Mouse (Mus musculus) neural tube, embryonic 13.5 days (tissue): ENCODE results near the gene Ccdc148. TPM values are rescaled to one million over a fixed set of nuclear protein-coding genes. Genes with fewer than 3 reads are reported as not detected.
A peak's percentile ranks its signal among the peaks of the same experiment; 100 is the strongest.

Experiments used
- ATAC-seq: fragments of 200-750 bp; cut with Nextera tagmentation; 2 replicates; pipeline ENCODE4 v1.8.0; 2017; ENCODE audit warnings: low read depth, mild to moderate bottlenecking, moderate TSS enrichment, moderate library complexity
- H3K27ac ChIP-seq: fragments of 300-500 bp; sonication (generic); replicated peaks from 2 replicates; pipeline ENCODE4 v1.5.1; 2015; ENCODE audit warnings: moderate library complexity, mild to moderate bottlenecking, inconsistent platforms
- H3K27me3 ChIP-seq: fragments of 300-500 bp; sonication (generic); 2 replicates; pipeline ENCODE4 v1.6.1; 2015; ENCODE audit warnings: mild to moderate bottlenecking, inconsistent platforms
- H3K36me3 ChIP-seq: fragments of 300-500 bp; sonication (generic); 2 replicates; pipeline ENCODE4 v1.6.1; 2015; ENCODE audit warnings: mild to moderate bottlenecking, inconsistent platforms
- H3K4me1 ChIP-seq: fragments of 300-500 bp; sonication (generic); replicated peaks from 2 replicates; pipeline ENCODE4 v1.6.1; 2015; ENCODE audit warnings: inconsistent platforms
- H3K4me2 ChIP-seq: fragments of 300-500 bp; sonication (generic); 2 replicates; pipeline ENCODE4 v1.6.1; 2015; ENCODE audit warnings: inconsistent platforms, mild to moderate bottlenecking, moderate library complexity
- H3K4me3 ChIP-seq: fragments of 300-500 bp; sonication (generic); 2 replicates; pipeline ENCODE4 v1.5.1; 2015; ENCODE audit warnings: mild to moderate bottlenecking, inconsistent platforms
- H3K9ac ChIP-seq: fragments of 300-500 bp; sonication (generic); 2 replicates; pipeline ENCODE4 v1.6.1; 2015; ENCODE audit warnings: moderate library complexity, mild to moderate bottlenecking, inconsistent platforms
- H3K9me3 ChIP-seq: fragments of 300-500 bp; sonication (generic); 2 replicates; pipeline ENCODE4 v1.6.1; 2016; ENCODE audit warnings: inconsistent platforms
- WGBS: fragments of 180-500 bp; shearing (Covaris S2); methylation state at CpG from one replicate; pipeline ENCODE4 v1.1.7; 2015; 5-methylcytosine and 5-hydroxymethylcytosine counted together
- polyA plus RNA-seq: library from polyadenylated mRNA; unstranded; fragments of >200 nt; fragmentation: Nextera tagmentation; extraction: Ambion mirVana; gene quantifications from 2 replicates; pipeline ENCODE4 v1.2.1, GENCODE M21; 2015

Gene Ccdc148
- polyA plus RNA-seq: 2.9 and 3.9 TPM in 2 replicates

GRCm38 (mm10) chr2:59160605-59160963 is at the start of gene Ccdc148, which contains the start of gene Pkp4:
Gene Ccdc148, minus strand, starts transcription at chr2:59160683.
Gene Pkp4, plus strand, starts transcription at chr2:59160850.
- H3K4me3 ChIP-seq: peak within 1 kb of the TSS; percentile 90
- peaks cover 23% of the 10 kb centered on the region for H3K4me1 ChIP-seq
- peak within 1 kb of the TSS; percentile 89 for H3K27ac ChIP-seq
- H3K27me3 ChIP-seq: no peaks in the 10 kb centered on the region
- no peaks in the 10 kb centered on the region for H3K36me3 ChIP-seq
- H3K9me3 ChIP-seq: no peaks in the 10 kb centered on the region
- H3K4me2 ChIP-seq: peak within 1 kb of the TSS; percentile 85
- peak; percentile 98 for ATAC-seq
- peak within 1 kb of the TSS; percentile 86 for H3K9ac ChIP-seq
- WGBS: under 1% methylated on average over 32 of the region's 37 CpGs

GRCm38 (mm10) chr2:59208276-59208675 is 47.8 kb upstream of the Ccdc148 start:
- H3K4me3 ChIP-seq: no peak overlapping the region
- ATAC-seq: no peak
- no peaks in the 10 kb centered on the region for H3K27me3 ChIP-seq
- WGBS: 83% methylated on average over 9 of the region's 9 CpGs
- no peaks in the 10 kb centered on the region for H3K36me3 ChIP-seq
- no peaks in the 10 kb centered on the region for H3K9me3 ChIP-seq
- H3K27ac ChIP-seq: no peak overlapping the region
- H3K4me1 ChIP-seq: peaks cover 4% of the 10 kb centered on the region
- H3K4me2 ChIP-seq: no peak overlapping the region
- no peak overlapping the region for H3K9ac ChIP-seq

DNA sequence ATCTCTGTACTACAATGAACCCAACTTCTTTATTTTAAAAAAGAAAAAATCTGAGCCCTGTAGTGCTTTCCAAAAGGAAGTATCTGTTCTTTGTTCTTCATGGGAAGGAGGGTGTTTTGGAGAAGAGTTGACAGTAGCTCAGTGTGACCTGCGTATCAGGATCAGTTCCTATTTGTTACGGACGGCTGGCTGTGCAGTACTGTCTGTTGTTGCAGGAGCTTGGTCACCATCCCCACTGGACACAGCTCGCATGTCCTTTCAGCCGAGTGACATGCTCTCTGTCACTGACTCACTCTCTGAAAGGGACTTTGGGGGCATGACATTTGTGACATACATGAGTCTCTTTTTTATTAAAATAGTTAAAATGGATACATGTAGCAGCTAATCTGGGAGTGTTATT is 47.2 kb upstream of the Ccdc148 start:
- no peak overlapping the region for H3K4me2 ChIP-seq
- 53% methylated on average over 5 of the region's 5 CpGs for WGBS
- H3K9ac ChIP-seq: 0 out of 2 replicates have a peak overlapping the region, but pooled peaks have one; percentile 26
- H3K36me3 ChIP-seq: no peaks in the 10 kb centered on the region
- H3K4me1 ChIP-seq: peaks cover 10% of the 10 kb centered on the region
- no peak for ATAC-seq
- no peaks in the 10 kb centered on the region for H3K27me3 ChIP-seq
- no peaks in the 10 kb centered on the region for H3K9me3 ChIP-seq
- no peak overlapping the region for H3K27ac ChIP-seq
- no peak overlapping the region for H3K4me3 ChIP-seq

GRCm38 (mm10) chr2:59207240-59207639 is 46.8 kb upstream of the Ccdc148 start:
- Histone ChIP-seq H3K4me1 (peaks cover 12% of the 10 kb centered on the region), H3K9me3 (no peaks in the 10 kb centered on the region), H3K27me3 (no peaks in the 10 kb centered on the region), H3K4me3 (no peak overlapping the region), H3K36me3 (no peaks in the 10 kb centered on the region), H3K27ac (no peak overlapping the region), H3K4me2 (no peak overlapping the region), H3K9ac (0 out of 2 replicates have a peak overlapping the region, but pooled peaks have one; percentile 26)
- WGBS: 72% methylated on average over 4 of the region's 4 CpGs
- no peak for ATAC-seq

GRCm38 (mm10) chr2:59206190-59206589 is 45.7 kb upstream of the Ccdc148 start:
- ATAC-seq: no peak
- no peak overlapping the region for H3K4me3 ChIP-seq
- no peaks in the 10 kb centered on the region for H3K36me3 ChIP-seq
- no peaks in the 10 kb centered on the region for H3K9me3 ChIP-seq
- no peak overlapping the region for H3K27ac ChIP-seq
- WGBS: 94% methylated on average over 2 of the region's 2 CpGs
- H3K9ac ChIP-seq: no peak overlapping the region
- no peaks in the 10 kb centered on the region for H3K27me3 ChIP-seq
- no peak overlapping the region for H3K4me2 ChIP-seq
- H3K4me1 ChIP-seq: peaks cover 12% of the 10 kb centered on the region

- Histone ChIP-seq H3K27me3 (no peaks in the 10 kb centered on the region), H3K4me1 (peaks cover 12% of the 10 kb centered on the region), H3K36me3 (no peaks in the 10 kb centered on the region), H3K4me2 (no peak overlapping the region), H3K4me3 (no peak overlapping the region), H3K9me3 (no peaks in the 10 kb centered on the region), H3K27ac (no peak overlapping the region), H3K9ac (no peak overlapping the region)
- ATAC-seq: no peak
- WGBS: 92% methylated on average over 9 of the region's 9 CpGs
Observed at GRCm38 (mm10) chr2:59205092-59205491, 44.6 kb upstream of the Ccdc148 start.

- Histone ChIP-seq H3K4me1 (peaks cover 14% of the 10 kb centered on the region), H3K9me3 (no peaks in the 10 kb centered on the region), H3K9ac (no peak overlapping the region), H3K36me3 (no peaks in the 10 kb centered on the region), H3K27ac (no peak overlapping the region), H3K4me2 (no peak overlapping the region), H3K27me3 (no peaks in the 10 kb centered on the region), H3K4me3 (no peak overlapping the region)
- 62% methylated on average over 3 of the region's 3 CpGs for WGBS
- ATAC-seq: peak; percentile 62; the same call in 1 of the 2 replicates
Observed at GRCm38 (mm10) chr2:59203627-59204425, 43.3 kb upstream of the Ccdc148 start.

- no peak for ATAC-seq
- Histone ChIP-seq H3K36me3 (no peaks in the 10 kb centered on the region), H3K27ac (no peak overlapping the region), H3K27me3 (no peaks in the 10 kb centered on the region), H3K9me3 (no peaks in the 10 kb centered on the region), H3K9ac (no peak overlapping the region), H3K4me3 (no peak overlapping the region), H3K4me1 (peaks cover 18% of the 10 kb centered on the region), H3K4me2 (no peak overlapping the region)
- WGBS: 80% methylated on average over 5 of the region's 5 CpGs
Observed at GRCm38 (mm10) chr2:59202930-59203329, 42.4 kb upstream of the Ccdc148 start.

DNA sequence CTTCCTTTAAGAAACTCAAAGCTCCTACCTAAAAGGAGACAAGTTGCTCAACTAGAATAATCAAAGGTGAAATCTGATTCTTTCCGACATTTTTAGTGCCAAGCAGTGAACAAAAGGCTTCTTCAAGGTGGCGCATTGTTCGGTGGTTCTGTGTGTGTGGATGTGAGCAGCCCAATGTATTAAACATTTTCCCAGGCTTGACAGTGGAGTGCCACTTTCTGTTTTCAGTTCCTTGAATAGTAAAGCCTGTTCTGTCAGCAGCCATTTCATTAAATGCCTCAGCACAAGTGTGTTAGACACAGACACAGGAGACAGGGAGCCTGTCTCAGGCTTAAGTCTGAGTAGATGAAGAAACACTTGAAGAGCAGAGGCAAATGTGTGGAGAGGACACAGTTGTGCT is 40.0 kb upstream of the Ccdc148 start:
- Histone ChIP-seq H3K9me3 (no peaks in the 10 kb centered on the region), H3K4me2 (no peak overlapping the region), H3K27me3 (no peaks in the 10 kb centered on the region), H3K4me1 (peaks cover 18% of the 10 kb centered on the region), H3K4me3 (no peak overlapping the region), H3K27ac (no peak overlapping the region), H3K9ac (no peak overlapping the region), H3K36me3 (no peaks in the 10 kb centered on the region)
- 75% methylated on average over 3 of the region's 3 CpGs for WGBS
- no peak for ATAC-seq

DNA sequence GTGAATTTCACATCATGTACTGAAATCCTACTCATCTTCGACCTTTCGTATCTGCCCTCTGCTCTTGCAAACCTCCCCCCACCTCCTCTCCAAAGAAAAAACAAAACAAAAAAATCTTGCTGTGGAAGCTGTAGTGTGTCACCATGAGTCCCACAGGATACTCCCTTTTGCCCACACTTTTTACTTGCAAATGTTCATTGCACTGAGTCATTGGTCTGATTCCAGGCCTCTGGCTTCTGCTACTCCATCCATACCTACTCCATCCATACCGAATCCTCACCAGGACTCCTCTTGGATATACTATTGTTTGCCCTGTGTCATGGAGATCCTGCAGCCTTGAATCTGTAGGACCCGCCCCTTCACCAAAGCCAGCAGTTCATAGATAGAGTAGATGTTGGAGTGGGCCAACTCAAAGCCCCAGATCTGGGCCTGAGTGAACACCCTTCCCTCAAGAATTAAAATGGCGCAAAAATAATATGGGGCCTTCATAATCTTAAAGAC is 39.0 kb upstream of the Ccdc148 start:
- H3K27me3 ChIP-seq: no peaks in the 10 kb centered on the region
- no peaks in the 10 kb centered on the region for H3K9me3 ChIP-seq
- no peak for ATAC-seq
- no peak overlapping the region for H3K4me3 ChIP-seq
- H3K4me1 ChIP-seq: peaks cover 18% of the 10 kb centered on the region
- 96% methylated on average over 5 of the region's 5 CpGs for WGBS
- H3K9ac ChIP-seq: no peak overlapping the region
- no peaks in the 10 kb centered on the region for H3K36me3 ChIP-seq
- no peak overlapping the region for H3K4me2 ChIP-seq
- no peak overlapping the region for H3K27ac ChIP-seq

DNA sequence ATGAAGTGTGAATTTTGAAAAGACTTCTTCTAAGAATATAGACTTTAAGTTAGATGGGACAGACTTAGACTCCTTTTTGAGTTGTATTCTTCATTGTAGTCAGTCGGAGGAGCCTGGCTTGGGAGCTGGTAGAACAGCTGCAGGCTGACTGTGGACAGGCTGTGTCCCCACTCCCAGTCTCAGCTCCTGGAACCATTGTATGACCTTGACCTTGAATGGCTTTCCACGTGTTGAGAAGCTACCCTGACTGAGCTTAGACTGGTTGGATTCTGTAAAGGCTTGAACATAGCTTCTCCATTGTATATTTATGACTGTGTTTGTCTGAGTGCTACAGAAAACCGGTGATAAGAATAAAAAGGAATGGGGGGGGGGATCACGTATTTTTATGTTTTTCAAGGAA is 36.7 kb upstream of the Ccdc148 start:
- Histone ChIP-seq H3K4me3 (no peak overlapping the region), H3K27me3 (no peaks in the 10 kb centered on the region), H3K27ac (no peak overlapping the region), H3K9me3 (no peaks in the 10 kb centered on the region), H3K36me3 (no peaks in the 10 kb centered on the region), H3K4me2 (no peak overlapping the region), H3K4me1 (peaks cover 6% of the 10 kb centered on the region; the same call in 1 of the 2 replicates), H3K9ac (no peak overlapping the region)
- 89% methylated on average over 4 of the region's 4 CpGs for whole genome bisulfite sequencing
- no peak for ATAC-seq

DNA sequence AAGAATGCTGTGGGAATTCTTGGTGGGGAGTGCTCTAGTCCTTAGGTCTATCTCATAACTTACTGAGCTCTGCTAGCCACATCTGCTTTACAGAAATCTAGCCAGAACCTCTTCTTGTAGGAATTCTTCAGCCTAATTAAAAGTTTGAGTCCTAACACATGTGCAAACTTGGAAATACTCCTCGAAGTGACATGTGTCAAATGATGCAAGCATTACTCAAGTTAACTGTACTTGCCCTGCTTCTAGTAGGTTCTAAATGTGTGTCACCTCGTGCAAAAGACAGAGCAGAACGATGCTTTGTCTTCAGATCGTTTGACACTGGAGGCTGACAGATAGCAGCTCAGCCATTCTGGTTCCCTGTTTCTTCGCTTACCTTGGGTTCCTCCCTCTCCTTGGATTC is 32.6 kb upstream of the Ccdc148 start:
- ATAC-seq: no peak
- peaks cover 24% of the 10 kb centered on the region for H3K4me1 ChIP-seq
- no peak overlapping the region for H3K9ac ChIP-seq
- no peak overlapping the region for H3K4me2 ChIP-seq
- H3K9me3 ChIP-seq: no peaks in the 10 kb centered on the region
- H3K27me3 ChIP-seq: no peaks in the 10 kb centered on the region
- H3K4me3 ChIP-seq: no peak overlapping the region
- no peaks in the 10 kb centered on the region for H3K36me3 ChIP-seq
- H3K27ac ChIP-seq: no peak overlapping the region
- WGBS: 82% methylated on average over 5 of the region's 5 CpGs
